Mouse (Mus musculus) urinary bladder, adult 18-20 months (tissue): Measurements from ENCODE around the gene Agap2.
"Not testable (repeated sequence)": the region's sequence is repeated elsewhere in the genome, so short reads cannot be mapped to it uniquely, and the experiment has no call there.

Experiments
- DNase-seq, 2 experiments: peaks; one replicate each; pipeline ENCODE4 v3.0.0; 2022; ENCODE audit warnings: low spot score in 2 of 2, mixed read lengths in 2 of 2

Gene Agap2

GRCm38 (mm10) chr10:127059174-127059967, 15.7 kb upstream of the Agap2 start:
- no peak for DNase-seq

- peak in 1 of 2 experiments; percentile 56 for DNase-seq
Measured at GRCm38 (mm10) chr10:127059968-127060916, 14.8 kb upstream of the Agap2 start, which contains the start of gene March9. March9 (minus strand) TSS chr10:127060184.

GRCm38 (mm10) chr10:127061085-127061484, 14.0 kb upstream of the Agap2 start:
- DNase-seq = no peak

- DNase-seq = no peak
Measured at GRCm38 (mm10) chr10:127061513-127061912, 13.6 kb upstream of the Agap2 start.

- not testable (repeated sequence) for DNase-seq
Measured at GRCm38 (mm10) chr10:127062101-127062500, 13.0 kb upstream of the Agap2 start.

- no peak for DNase-seq
Measured at GRCm38 (mm10) chr10:127062503-127062902, 12.6 kb upstream of the Agap2 start.

- DNase-seq = peak; percentile 93 to 98
Measured at GRCm38 (mm10) chr10:127063239-127063872, 11.7 kb upstream of the Agap2 start, which contains the start of gene Cdk4. Cdk4 (plus strand) TSS chr10:127063534.

GRCm38 (mm10) chr10:127063913-127064870, 10.9 kb upstream of the Agap2 start:
- no peak for DNase-seq

- no peak for DNase-seq
Measured at GRCm38 (mm10) chr10:127065981-127066380, 9.1 kb upstream of the Agap2 start.

GRCm38 (mm10) chr10:127066519-127067018, 8.5 kb upstream of the Agap2 start:
- DNase-seq = no peak

- DNase-seq = no peak
Measured at GRCm38 (mm10) chr10:127068360-127069038, 6.6 kb upstream of the Agap2 start.

- no peak for DNase-seq
Measured at GRCm38 (mm10) chr10:127069281-127070189, 5.5 kb upstream of the Agap2 start.

- peak; percentile 56 to 90 for DNase-seq
Measured at GRCm38 (mm10) chr10:127070190-127071121, 4.6 kb upstream of the Agap2 start, which contains the start of gene Tspan31. Tspan31 (minus strand) TSS chr10:127070264.

GRCm38 (mm10) chr10:127071203-127071602, 3.9 kb upstream of the Agap2 start:
- DNase-seq = no peak

- DNase-seq = not testable (repeated sequence)
Measured at GRCm38 (mm10) chr10:127072270-127072669, 2.8 kb upstream of the Agap2 start.

- not testable (repeated sequence) for DNase-seq
Measured at GRCm38 (mm10) chr10:127072969-127073368, 2.1 kb upstream of the Agap2 start.

- no peak for DNase-seq
Measured at GRCm38 (mm10) chr10:127073981-127074380, 1.1 kb upstream of the Agap2 start.

- DNase-seq = no peak
Measured at GRCm38 (mm10) chr10:127075651-127076050, 567 bp downstream of the Agap2 start.
